Mouse (Mus musculus) erythroblast, adult 5-6 weeks (primary cell): Measurements from ENCODE around the gene Cd200r4. TPM values are rescaled to one million over a fixed set of nuclear protein-coding genes. Genes with fewer than 3 reads are reported as not detected.
"Not testable (repeated sequence)": the region's sequence is repeated elsewhere in the genome, so short reads cannot be mapped to it uniquely, and the experiment has no call there.

ENCODE experiments used
- ATAC-seq: replicated peaks from 2 replicates; pipeline ENCODE4 v1.8.0; 2016; ENCODE audit warnings: moderate number of reproducible peaks, mild to moderate bottlenecking, moderate TSS enrichment, inconsistent platforms; ENCODE audit not compliant: poor library complexity, low FRiP score, severe bottlenecking
- total RNA-seq, 2 experiments: library from RNA; stranded (forward) in 1 of 2; stranded (reverse) in 1 of 2; fragments of 150-400 nt in 1 of 2; fragments of 200-764, 138-1000 nt in 1 of 2; gene quantifications; 2 replicates each; pipeline versions ENCODE4 v1.2.3 to v1.2.4; 2015 to 2017; ENCODE audit warnings: low replicate concordance in 2 of 2

The Cd200r4 gene
- not detected in 2 replicates for total RNA-seq (2015; ENCODE audit: low replicate concordance)
- total RNA-seq (2017; ENCODE audit: low replicate concordance), result 0.28 and 1.3 TPM in 2 replicates

GRCm38 (mm10) chr16:44811544-44811943, at the start of gene Cd200r4:
Cd200r4 (plus strand) TSS chr16:44811733.
- ATAC-seq, result no peak

GRCm38 (mm10) chr16:44761811-44762210, 49.7 kb upstream of the Cd200r4 start:
- ATAC-seq, result no peak

- ATAC-seq, result no peak
Measured at GRCm38 (mm10) chr16:44765555-44766319, 45.8 kb upstream of the Cd200r4 start, which contains the start of gene Cd200r1. Cd200r1 (plus strand) TSS chr16:44765736.

- ATAC-seq, result no peak
Measured at GRCm38 (mm10) chr16:44766320-44766892, 45.1 kb upstream of the Cd200r4 start.

GRCm38 (mm10) chr16:44767506-44767905, 44.0 kb upstream of the Cd200r4 start:
- ATAC-seq, result no peak

- ATAC-seq, result no peak
Measured at GRCm38 (mm10) chr16:44767967-44768366, 43.6 kb upstream of the Cd200r4 start.

GRCm38 (mm10) chr16:44772577-44772976, 39.0 kb upstream of the Cd200r4 start:
- no peak for ATAC-seq

GRCm38 (mm10) chr16:44773673-44774072, 37.9 kb upstream of the Cd200r4 start:
- ATAC-seq, result no peak

- no peak for ATAC-seq
Measured at GRCm38 (mm10) chr16:44774201-44774600, 37.3 kb upstream of the Cd200r4 start.

- ATAC-seq, result no peak
Measured at GRCm38 (mm10) chr16:44778538-44779147, 32.9 kb upstream of the Cd200r4 start.

- no peak for ATAC-seq
Measured at GRCm38 (mm10) chr16:44779494-44779893, 32.0 kb upstream of the Cd200r4 start.

- ATAC-seq, result no peak
Measured at GRCm38 (mm10) chr16:44780751-44781150, 30.8 kb upstream of the Cd200r4 start.

GRCm38 (mm10) chr16:44786934-44787333, 24.6 kb upstream of the Cd200r4 start:
- ATAC-seq, result no peak

GRCm38 (mm10) chr16:44794416-44794815, 17.1 kb upstream of the Cd200r4 start:
- ATAC-seq, result no peak

- no peak for ATAC-seq
Measured at GRCm38 (mm10) chr16:44805976-44806375, 5.6 kb upstream of the Cd200r4 start.

- not testable (repeated sequence) for ATAC-seq
Measured at GRCm38 (mm10) chr16:44810223-44810622, 1.3 kb upstream of the Cd200r4 start.

GRCm38 (mm10) chr16:44812468-44813065, 1.0 kb downstream of the Cd200r4 start:
- ATAC-seq, result no peak

GRCm38 (mm10) chr16:44818010-44818409, 6.5 kb downstream of the Cd200r4 start:
- ATAC-seq, result no peak

- no peak for ATAC-seq
Measured at GRCm38 (mm10) chr16:44820545-44820944, 9.0 kb downstream of the Cd200r4 start.

GRCm38 (mm10) chr16:44832286-44832685, 20.8 kb downstream of the Cd200r4 start:
- ATAC-seq, result no peak
